Mouse (Mus musculus) lung, postnatal 10 days (tissue): Measurements from ENCODE around the gene Kcnrg.

Experiments used
- DNase-seq: peaks from one replicate; pipeline ENCODE4 v3.0.0; 2021

Kcnrg gene

DNA sequence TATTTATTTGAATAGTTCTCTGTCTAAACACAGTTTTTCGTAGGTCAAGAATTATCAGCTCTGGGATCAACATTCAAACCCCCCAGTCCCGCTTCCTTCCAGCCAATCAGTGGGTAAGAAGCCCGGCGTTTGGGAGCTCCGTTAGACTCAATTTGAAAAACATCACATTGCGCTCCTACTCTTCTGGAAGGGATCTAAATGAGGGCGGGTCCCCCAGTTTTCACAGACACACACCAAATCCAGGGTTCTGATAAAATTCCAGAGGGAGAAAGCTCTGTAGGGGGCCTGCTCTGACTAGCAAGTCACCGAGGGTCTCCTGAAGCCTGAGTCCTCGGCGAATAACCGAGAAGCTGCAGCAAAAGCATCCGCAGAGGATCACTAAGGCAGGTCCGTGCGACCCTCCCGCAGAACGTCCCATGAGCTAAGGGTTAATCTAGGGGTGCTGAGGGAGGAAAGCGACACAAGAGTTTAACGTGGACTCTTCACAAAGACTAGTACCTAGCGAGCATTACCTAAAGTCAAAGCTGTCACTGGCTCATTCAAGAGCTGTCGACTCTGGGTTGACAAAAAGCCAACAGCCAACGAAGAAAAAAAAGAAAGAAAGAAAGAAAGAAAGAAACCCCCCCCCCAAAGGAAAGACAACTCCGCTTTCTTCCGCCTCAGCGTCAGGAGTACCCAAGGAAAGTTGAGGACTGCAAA, 40.1 kb downstream of the Kcnrg start:
- peak; percentile 50 for DNase-seq

GRCm38 (mm10) chr14:61647881-61648684, 40.8 kb downstream of the Kcnrg start:
- peak; percentile 81 for DNase-seq

DNA sequence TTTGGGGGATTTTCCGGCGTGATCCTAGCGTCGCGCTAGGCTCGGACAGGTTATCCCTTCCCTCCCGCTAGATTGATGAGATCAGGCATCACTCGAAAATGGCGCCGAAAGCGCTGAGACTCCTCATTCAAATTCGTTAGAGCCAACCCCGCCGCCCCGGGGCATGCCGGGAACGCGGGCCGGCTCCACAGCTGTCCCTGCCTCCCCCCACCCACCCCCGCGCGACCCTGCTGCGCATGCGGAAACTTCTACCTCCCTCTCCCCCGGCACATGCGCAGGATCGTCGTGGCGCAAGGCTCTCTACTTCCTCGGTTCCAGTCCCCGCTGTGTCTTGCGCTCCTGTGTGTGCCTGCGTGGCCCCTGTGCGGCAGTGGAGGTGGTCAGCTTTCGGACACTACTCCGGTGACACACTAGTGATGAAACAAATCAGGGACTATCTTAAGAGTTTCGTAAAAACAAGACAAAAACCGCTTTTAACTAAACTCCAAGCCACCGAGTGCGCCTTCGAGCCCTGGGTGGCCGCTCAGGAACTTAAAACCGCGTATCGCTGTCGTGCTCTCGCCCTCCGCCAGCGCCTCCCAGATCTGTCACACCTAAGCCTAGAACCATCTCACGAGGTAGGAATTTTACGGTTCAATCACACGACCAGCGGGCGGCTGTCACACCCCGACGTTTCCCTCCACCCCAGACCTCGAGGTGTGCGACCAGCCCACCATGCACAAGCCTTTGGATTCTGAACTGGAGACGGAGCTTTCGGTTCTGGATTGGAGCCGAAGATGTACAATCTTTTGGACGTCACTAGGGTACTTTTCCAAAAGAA, 41.6 kb downstream of the Kcnrg start:
- peak; percentile 97 for DNase-seq

DNA sequence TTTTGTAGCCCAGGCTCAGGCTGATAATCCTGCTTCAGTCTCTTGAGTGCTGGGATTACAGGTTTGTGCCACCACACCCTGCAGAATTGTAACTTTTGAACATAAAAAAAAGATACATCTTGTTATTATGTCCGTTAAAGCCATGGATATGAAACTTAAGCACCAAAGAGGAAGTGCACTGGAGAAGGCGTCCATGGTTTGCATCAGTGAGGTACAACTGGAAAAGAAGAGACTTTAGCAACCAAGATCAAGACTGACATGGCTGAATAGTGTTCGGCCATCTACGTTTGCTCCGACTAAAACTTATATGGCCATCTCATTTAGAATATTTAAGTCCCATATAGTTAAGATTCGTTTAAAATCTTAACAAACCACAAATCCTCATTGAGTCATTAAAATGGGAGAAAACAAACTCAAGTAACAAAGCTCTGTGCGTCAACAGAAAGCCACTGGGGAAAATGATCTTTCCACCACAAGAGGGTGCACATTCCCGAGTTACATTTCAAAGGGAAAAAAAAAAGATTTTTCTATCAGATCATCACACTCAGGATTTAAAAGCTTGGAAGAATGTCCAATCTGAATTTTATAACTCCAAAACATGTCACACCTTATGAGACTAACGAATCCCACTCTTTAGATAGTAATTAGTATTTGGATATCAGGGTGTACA, 43.2 kb downstream of the Kcnrg start:
- DNase-seq = peak; percentile 73

DNA sequence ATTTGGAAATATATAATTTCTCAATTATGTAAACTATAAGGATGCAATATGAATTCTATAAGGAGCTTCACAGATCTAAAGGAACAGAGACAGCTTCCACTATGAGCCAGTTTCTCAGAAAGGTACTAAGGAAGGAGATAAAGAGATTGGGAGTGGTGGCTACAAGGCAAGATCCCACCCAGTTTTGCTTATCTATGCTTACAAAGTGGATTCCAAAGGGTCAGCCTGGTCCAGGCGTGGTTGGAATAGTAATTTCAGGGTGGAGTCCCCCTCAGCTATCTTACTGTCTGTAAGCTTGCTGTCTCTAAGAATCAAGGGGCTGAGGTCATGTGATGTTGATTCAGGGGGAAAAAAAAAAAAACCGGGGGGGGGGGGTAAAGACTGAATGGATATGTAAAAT, 49.2 kb downstream of the Kcnrg start:
- DNase-seq = no peak

DNA sequence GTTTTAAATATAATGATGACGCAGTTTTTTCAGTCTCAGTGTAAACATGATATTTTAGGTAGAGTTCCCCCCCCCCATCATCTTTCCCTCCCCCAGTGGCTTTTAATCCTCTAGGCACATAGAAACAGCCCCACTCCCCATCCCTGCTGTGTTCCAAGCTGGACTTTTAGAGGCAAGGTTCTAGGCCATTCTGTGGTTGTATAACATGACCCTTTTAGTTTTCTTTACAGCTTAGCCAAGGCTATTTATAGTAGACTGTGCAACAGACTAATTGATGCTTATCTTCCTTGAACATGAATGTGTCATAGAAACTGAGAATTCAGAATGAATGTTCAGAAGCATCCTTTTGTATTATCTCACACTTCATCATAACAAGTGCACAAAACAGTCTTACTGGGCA, 54.2 kb downstream of the Kcnrg start:
- DNase-seq = no peak

GRCm38 (mm10) chr14:61662307-61662706, 55.0 kb downstream of the Kcnrg start:
- DNase-seq = no peak
